Mouse (Mus musculus): ENCODE results near the gene Foxj1.
"Not testable (repeated sequence)": the region's sequence is repeated elsewhere in the genome, so short reads cannot be mapped to it uniquely, and the experiment has no call there.

Gene Foxj1

DNA sequence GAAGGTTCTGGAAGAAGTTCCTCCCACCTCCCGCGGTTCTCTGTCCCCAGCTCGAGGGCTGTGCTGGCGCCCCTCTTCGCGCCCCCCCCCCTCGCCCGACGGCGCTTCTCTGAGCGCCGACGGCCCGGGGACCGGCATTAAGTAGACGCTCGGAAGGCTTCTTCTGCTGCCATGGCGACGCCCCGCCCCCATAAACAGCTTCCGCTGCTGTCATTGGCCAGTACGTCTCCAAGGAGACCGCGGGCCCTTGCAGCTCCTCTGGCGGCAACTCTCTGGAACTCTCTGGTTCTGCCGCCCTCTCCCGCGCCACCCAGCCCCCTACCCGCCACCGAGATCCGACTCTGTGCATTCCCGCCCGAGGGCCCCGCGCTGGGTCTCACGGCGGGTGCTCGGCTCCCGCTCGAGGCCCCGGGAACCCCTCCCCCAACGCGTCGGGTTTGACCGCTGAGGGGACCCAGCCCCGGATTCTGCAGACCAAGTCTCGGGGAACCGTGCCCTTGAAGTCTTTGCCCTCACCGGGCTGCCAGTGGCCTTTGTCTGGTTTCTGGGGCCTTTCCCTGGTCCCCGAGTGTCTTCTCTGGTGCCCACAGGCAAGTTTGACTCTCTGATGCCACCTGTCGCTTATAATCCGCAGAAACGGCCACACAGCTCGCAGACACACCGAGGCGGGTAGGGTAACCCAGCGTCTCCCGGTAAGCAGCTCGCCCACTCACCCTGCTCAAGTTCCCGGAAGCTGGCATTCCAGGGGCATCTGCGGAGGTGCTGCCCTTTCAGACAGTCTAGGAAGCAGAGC, at the start of gene Foxj1:
Gene Foxj1, minus strand, starts transcription at position 156 of the 793 bp plus-strand sequence.
- DNase-seq, result peak; percentile 89 to 90

GRCm38 (mm10) chr11:116384171-116384570, 49.0 kb upstream of the Foxj1 start:
- no peak for DNase-seq

DNA sequence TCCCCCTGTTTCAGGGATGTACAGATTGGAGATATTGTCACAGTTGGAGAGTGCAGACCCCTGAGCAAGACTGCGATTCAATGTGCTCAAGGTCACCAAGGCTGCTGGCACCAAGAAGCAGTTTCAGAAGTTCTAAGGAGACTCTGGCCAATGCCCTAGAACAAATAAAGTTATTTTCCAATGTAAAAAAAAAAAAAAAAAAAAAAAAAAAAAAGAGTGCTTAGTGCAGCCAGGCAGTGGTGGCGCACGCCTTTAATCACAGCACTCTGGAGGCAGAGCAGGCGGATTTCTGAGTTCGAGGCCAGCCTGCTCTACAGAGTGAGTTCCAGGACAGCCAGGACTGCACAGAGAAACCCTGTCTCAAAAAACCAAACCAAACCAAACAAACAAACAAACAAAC, 47.9 kb upstream of the Foxj1 start:
- not testable (repeated sequence) for DNase-seq

DNA sequence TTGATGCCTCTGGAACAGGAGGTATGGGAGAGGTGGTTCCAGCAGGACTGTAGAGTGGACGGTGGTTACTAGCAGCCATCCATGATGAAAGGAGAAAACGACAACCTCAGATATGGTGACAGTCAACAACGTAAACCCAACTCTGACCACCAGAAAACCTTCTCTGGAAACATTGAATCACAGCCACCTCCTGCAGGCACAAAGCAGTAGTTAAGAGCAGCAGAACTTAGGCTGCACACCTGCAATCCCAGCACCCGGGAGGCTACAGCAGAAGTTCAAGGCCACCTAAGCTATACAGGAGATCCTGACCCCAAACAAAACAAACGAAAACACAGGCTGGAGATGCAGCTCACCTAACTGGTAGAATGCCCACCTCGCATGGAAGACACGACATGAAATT, 45.6 kb upstream of the Foxj1 start:
- DNase-seq, result no peak

DNA sequence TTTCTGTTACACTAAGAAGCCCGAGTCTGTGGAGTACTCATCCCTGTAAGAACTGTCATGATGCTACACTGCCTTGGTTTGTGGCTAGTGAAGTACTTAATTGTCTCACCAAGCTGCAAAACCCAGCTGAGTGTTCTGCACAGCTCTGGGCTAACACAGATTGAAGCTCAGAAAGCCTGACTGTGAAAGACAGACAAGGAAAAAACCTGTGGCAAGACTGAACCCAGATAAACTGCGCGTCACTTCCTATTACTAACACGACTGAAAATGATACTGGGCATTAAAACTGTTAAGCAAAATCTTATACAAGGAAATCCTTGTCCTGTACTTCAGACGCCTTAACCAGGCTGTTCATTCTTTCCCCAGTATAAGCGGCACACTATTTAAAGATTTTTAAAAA, 44.3 kb upstream of the Foxj1 start:
- no peak for DNase-seq

DNA sequence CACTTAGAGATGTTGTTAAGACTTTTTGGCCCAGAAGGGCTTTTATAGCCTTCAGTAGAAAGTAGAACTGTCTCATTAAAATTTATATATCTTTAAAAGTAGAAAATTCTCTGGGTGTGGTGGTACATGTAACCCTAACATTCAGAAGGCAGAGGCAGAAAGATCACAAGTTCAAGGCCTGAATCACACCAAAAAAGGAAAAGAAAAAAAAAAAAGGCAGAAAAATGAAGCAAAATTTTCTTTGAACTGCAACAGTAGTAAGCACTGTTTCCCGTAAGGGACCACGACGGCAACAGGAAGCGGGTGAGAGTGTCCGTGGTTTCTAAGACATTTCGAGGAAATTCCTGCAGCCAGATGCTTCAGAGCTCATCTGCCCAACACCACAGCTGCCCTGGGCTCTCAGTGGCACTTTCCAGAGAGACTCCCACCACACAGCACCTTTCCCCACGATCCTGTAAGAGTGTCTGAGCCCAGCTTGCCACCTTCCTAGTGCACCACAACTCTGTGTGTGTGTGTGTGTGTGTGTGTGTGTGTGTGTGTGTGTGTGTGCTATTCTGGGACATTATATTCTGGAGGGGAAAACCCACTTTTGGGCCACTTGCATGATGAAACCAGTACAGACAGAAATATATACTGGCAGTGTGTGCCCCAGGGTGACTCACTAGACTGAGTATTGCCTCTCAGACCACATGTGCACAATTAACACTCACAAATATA, 41.9 kb upstream of the Foxj1 start:
- DNase-seq, result no peak

- DNase-seq, result no peak
These were observed 36.8 kb upstream of the Foxj1 start for GRCm38 (mm10) chr11:116371894-116372450.

GRCm38 (mm10) chr11:116369633-116370032, 34.4 kb upstream of the Foxj1 start:
- DNase-seq, result no peak

- DNase-seq, result no peak
These were observed 33.9 kb upstream of the Foxj1 start for GRCm38 (mm10) chr11:116369051-116369450.

GRCm38 (mm10) chr11:116368116-116368515, 32.9 kb upstream of the Foxj1 start:
- peak; percentile 88 for DNase-seq

- no peak for DNase-seq
These were observed 31.4 kb upstream of the Foxj1 start for GRCm38 (mm10) chr11:116366647-116367046.

GRCm38 (mm10) chr11:116366124-116366523, 30.9 kb upstream of the Foxj1 start:
- DNase-seq, result no peak

- DNase-seq, result no peak
These were observed 30.2 kb upstream of the Foxj1 start for GRCm38 (mm10) chr11:116365432-116365831.

- DNase-seq, result no peak
These were observed 26.8 kb upstream of the Foxj1 start for GRCm38 (mm10) chr11:116362015-116362414.

GRCm38 (mm10) chr11:116360915-116361314, 25.7 kb upstream of the Foxj1 start:
- peak; percentile 17 to 19 for DNase-seq

DNA sequence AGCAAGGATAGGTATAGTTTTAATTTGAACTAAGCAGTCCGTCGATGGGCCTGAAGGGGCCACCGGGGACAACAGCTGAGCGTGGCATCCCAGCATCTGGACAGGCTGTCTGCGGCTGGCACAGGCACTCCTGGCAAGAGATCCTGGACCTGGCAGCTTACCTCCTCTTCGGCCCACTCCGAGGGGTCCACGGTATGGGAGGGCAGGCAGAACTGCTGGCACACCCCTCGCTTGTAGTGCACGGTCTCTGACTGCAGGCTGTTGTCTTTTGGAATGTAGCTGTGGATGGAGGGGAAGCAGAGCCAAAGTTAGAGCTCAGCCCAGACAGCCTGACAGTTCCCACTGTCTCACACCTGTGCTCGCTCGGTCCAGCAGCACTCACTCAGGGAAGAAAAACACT, 24.5 kb upstream of the Foxj1 start:
- DNase-seq, result no peak

DNA sequence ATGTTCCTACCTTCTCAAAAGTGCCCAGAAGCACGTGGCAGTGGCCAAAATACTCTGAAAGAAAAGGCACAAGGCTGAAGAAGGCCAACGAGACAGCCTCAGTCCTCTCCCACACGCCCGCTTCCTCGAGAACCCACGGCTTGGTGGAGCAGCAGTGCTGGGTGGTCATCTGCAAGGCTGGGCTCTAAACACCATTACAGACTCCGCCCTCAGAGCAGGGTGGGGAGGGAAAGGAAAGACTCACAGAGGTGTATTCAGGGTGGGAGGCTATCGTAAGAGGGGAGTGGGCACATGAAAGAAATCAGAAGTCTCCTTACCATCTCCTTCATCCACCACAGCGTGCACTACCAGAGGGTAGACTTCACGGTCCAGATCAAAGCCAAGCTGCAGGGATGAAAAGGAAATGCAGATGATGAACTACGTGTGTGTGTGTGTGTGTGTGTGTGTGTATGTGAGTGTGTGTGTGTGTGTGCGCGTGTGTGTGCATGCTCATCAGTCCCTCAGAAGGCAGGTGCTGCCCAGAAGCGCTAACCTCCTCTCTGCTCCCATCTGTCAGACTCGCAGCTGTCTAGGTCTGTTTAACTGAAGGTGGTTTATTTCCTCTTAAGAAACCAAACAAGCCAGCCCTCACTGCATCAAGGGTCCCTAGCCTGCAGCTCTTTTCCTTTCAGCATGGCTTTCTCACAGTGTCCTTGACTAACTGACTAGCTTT, 23.9 kb upstream of the Foxj1 start:
- no peak for DNase-seq

DNA sequence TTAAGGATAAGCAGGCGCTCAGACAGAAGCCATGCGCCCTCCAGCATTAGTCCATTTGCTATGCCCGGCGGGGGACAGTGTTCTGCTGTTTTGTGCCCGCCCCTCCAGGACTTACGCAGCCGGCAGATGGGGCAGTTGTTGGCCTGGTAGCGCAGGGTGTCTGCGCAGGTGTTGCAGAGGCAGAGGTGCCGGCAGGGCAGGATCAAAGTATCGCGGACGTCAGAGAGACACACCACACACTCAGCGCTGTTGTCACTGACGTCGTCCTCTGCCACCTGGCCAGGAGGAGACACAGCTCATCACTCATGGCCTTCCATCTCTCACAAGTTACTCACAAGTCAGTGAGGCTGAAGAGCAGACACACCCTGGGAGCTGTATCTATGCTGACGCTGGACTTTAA, 19.3 kb upstream of the Foxj1 start:
- no peak for DNase-seq

GRCm38 (mm10) chr11:116353535-116353934, 18.3 kb upstream of the Foxj1 start:
- DNase-seq, result no peak

DNA sequence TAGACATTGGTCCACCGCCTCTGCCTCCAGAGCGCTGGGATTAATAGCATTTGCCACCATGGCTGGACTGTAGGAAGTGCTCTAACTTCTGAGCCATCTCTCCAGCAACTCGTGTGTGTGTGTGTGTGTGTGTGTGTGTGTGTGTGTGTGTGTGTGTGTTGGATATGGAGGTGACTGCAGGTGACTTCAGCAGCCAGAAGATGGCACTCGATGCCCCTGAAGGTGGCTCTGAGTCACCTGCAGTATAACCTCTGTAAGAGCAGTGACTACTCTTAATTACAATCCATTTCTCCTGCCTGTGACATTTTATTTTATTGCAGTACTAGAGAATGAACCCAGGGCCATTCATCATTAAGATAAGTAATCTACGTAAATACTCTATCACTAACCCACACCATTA, 16.1 kb upstream of the Foxj1 start:
- DNase-seq, result no peak

- no peak for DNase-seq
These were observed 12.8 kb upstream of the Foxj1 start for GRCm38 (mm10) chr11:116347955-116348354.

- DNase-seq, result no peak
These were observed 11.8 kb upstream of the Foxj1 start for GRCm38 (mm10) chr11:116347012-116347411.

DNA sequence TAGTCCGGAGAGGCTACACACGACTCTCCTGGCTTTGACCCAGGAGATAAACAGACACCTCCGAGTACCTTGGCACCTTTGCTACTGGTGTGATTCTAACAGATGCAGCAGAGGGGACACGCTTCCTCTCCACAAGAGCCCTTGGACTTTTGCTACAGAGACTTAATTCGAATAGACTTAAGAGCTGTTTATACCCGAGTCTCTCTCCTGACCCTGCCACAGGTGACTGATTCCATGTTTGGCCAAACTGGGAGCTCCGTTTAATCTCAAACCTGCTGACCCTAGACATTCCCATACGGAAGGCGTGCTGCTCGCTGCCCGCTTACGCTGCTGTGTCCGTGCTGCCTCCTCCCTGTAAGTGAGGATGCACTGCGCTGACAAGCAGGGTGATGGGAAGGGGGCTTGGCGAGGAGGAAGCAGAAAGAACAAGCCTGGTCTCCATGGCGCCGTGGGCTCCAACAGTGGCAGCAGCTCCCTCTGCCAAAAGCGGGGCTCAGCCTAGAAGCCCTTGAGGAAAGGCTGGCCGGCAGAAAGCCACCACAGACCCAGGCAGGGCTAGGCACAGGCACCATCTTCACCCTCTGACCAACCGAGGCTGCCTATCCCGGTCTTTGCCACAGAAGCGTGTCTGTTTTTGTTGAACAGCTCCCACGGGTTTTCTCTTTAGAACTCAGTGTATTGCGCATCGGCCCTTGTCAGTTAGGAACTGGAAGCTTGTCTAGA, 7.0 kb upstream of the Foxj1 start:
- no peak for DNase-seq
